Mouse (Mus musculus): Measurements from ENCODE around the gene 4930467E23Rik. TPM values are rescaled to one million over a fixed set of nuclear protein-coding genes. Genes with fewer than 3 reads are reported as not detected.
"Not testable (repeated sequence)": the region's sequence is repeated elsewhere in the genome, so short reads cannot be mapped to it uniquely, and the experiment has no call there.

Gene 4930467E23Rik
- polyA plus RNA-seq, 1 experiment = not detected

GRCm38 (mm10) chr8:19783860-19784259, 54.5 kb downstream of the 4930467E23Rik start:
- not testable (repeated sequence) for H3K4me3 ChIP-seq (ENCODE audit: low read depth, low read length); H3K36me3 ChIP-seq (ENCODE audit: control insufficient read depth, insufficient read depth, low read length); H3K4me1 ChIP-seq (ENCODE audit: control insufficient read depth, insufficient read depth, insufficient read length, low read length); H3K27ac ChIP-seq (ENCODE audit: insufficient read depth, low read depth, low read length); H3K27me3 ChIP-seq (ENCODE audit: control insufficient read depth, insufficient read depth, low read length)
- 90% methylated on average over 2 of the region's 5 CpGs for WGBS

GRCm38 (mm10) chr8:19784554-19785364, 55.4 kb downstream of the 4930467E23Rik start:
- Histone ChIP-seq H3K27ac (ENCODE audit: insufficient read depth, low read depth, low read length) (peak overlapping the region; percentile 44), H3K4me3 (ENCODE audit: low read depth, low read length) (peak overlapping the region; percentile 70)
- 10% methylated on average over 71 of the region's 71 CpGs for WGBS
- H3K4me1 ChIP-seq (ENCODE audit: control insufficient read depth, insufficient read depth, insufficient read length, low read length); H3K36me3 ChIP-seq (ENCODE audit: control insufficient read depth, insufficient read depth, low read length); H3K27me3 ChIP-seq (ENCODE audit: control insufficient read depth, insufficient read depth, low read length): not testable (repeated sequence)

- H3K4me1 ChIP-seq (ENCODE audit: control insufficient read depth, insufficient read depth, insufficient read length, low read length); H3K27ac ChIP-seq (ENCODE audit: insufficient read depth, low read depth, low read length); H3K4me3 ChIP-seq (ENCODE audit: low read depth, low read length); H3K36me3 ChIP-seq (ENCODE audit: control insufficient read depth, insufficient read depth, low read length); H3K27me3 ChIP-seq (ENCODE audit: control insufficient read depth, insufficient read depth, low read length): not testable (repeated sequence)
- WGBS = 74% methylated on average over 7 of the region's 7 CpGs
These were observed 63.3 kb downstream of the 4930467E23Rik start for GRCm38 (mm10) chr8:19792696-19793095.

Other genes with a start within 250 kb of the 4930467E23Rik start
- gene Defb7, start 234.5 kb upstream of the 4930467E23Rik start, polyA plus RNA-seq (2012; rRNA removed) = not detected in 2 replicates
- gene Gm31371, start 173.8 kb downstream of the 4930467E23Rik start, polyA plus RNA-seq (2012; rRNA removed) = not detected in 2 replicates